Mouse (Mus musculus) heart, adult 2 months (tissue): Measurements from ENCODE around the gene Cfap299.

Experiments used
- CTCF ChIP-seq: fragments of 200-600 bp; IDR thresholded peaks from 2 replicates; pipeline ENCODE4 v1.8.1; 2022; ENCODE audit warnings: antibody characterized with exemption, mild to moderate bottlenecking, moderate library complexity
- POLR2A ChIP-seq: fragments of 200-500 bp; IDR thresholded peaks from 2 replicates; pipeline ENCODE4 v1.6.1; 2011; ENCODE audit warnings: mild to moderate bottlenecking, low read depth, low read length, control low read depth; ENCODE audit not compliant: insufficient read depth

GRCm38 (mm10) chr5:98732157-98733009, 403.3 kb downstream of the Cfap299 start:
- TF ChIP-seq CTCF = no peak
- no peak for TF ChIP-seq POLR2A
